Mouse (Mus musculus): Measurements from ENCODE around the gene Igsf9b. TPM values are rescaled to one million over a fixed set of nuclear protein-coding genes. Genes with fewer than 3 reads are reported as not detected.
A peak's percentile ranks its signal among the peaks of the same experiment; 100 is the strongest.

Gene Igsf9b
- not detected in 2 replicates for total RNA-seq (2014; fragmentation: Nextera tagmentation)
- total RNA-seq (2017), result not detected in 2 replicates

DNA sequence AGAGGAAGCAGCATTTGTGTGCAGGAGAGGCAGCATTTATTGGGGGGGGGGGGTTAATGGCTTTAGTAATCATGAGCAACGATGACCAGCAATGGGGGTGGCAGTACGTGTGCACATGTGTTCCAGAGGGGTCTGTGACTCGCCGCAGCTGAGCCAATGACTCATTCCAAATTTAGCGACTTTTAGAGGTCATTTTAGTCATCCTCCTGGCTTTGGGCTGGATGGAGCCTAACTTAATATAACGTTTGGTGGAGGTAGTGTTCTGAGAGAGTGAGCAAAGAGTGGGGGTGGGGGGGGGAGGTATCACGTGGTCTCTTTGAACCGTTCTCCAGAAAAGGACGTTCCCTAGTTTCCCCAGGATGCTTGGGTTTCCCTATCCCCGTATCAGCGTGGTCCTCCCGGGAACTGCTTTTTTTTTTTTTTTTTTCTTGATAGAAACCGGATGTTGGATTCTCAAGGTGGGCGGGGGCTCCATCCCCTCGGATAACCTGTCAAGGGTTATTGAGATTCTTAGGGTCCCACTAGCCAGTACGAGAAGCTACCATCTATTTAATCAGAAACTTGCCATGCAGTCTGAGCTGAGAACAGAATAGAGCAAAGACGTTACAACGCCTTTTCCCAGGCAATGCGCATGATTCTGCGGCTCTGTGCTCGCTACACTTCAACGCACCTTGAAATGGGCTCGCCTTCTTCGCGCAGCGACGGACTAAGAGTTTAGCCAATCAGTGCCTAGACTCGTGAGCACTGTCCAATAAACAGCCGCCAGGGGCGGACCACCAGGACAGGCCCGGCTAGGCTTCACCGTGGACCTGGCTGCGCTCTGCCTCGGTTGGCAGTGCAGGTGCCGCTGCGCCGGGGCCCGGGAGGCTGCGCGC is at the start of gene Igsf9b:
Igsf9b (plus strand) TSS at position 794 of the 875 bp plus-strand sequence.
- ATAC-seq (replicated peaks; ENCODE audit: low FRiP score, low TSS enrichment, poor library complexity, severe bottlenecking), result peak; percentile 92

DNA sequence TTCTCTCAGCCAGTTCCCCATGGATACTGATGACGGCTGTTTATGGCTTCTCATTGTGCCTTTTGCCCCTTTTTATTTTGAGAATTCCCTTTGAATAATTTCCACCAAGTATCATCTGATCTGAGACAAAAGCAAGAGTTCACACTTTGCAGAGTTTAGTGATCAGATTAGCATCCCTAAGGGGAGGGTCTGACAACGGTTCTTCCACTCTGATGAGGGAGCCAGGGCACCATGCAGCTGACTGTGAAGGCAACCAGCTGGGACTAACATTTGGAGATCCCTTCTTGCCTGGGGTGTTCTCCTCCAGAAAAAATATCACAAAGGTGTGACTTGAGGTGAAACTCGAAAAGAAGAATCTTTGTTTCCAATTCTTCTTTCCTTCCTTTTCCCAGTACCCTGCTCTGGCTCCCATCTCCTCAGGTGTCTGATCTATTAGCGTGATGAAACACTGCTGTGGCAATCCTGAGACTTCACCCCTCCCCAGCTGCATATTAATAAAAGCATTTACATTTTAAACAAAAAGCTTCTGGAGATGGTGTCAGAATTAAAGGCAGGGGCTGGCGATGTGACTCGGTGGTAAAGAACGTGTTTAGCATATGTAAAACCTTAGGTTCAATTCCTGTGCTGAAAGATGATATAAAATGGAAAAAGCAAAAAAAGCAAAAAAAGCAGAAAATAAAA is 46.8 kb upstream of the Igsf9b start:
- no peak for ATAC-seq (replicated peaks; ENCODE audit: low FRiP score, low TSS enrichment, poor library complexity, severe bottlenecking)

DNA sequence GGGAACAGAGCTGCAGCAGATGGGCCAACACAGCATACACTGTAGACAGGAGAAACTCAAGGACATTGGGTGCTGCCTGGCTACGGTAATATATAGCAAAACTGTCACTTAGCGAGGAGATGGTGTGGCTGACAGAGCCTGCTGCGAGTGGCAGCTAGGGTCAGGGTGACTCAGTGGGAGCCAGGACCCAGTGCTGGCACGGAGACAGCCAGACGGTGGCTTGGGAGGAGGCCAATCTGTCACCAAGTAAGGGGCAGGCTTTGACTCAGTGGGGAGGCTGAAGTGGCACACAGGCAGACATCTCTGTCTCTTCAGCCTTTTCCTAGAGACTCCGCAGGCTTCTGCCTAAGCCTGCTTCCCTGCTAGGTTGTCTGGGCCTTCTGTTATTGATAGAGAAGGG is 42.5 kb upstream of the Igsf9b start:
- ATAC-seq (replicated peaks; ENCODE audit: low FRiP score, low TSS enrichment, poor library complexity, severe bottlenecking), result no peak

DNA sequence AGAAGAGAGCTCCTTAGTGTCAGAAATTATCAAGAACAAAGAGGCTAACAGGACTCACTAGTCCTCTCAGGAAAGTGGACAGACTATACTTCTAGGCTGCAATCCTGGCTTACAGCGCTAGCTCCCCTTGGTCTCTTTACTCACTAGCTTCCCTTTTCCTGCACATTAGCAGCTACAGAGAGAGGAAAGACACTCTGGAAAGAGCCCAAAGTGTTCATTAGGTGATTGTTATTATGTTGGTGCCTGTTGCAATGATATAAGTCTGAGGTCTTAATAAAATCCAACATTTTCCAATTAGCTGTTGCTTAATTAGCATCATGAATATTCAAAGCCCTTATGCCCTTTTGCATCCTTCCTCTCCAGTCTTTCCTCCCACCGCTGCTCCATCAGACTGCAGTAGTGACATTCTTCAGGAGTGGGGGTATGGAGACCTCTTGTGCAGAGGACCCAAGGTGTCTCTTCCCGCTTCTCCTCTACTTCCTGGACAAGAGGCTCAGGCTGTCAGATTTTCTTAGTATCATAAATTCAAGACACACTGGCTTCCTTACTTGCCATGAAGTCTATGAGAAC is 38.5 kb upstream of the Igsf9b start:
- ATAC-seq (replicated peaks; ENCODE audit: low FRiP score, low TSS enrichment, poor library complexity, severe bottlenecking), result no peak

DNA sequence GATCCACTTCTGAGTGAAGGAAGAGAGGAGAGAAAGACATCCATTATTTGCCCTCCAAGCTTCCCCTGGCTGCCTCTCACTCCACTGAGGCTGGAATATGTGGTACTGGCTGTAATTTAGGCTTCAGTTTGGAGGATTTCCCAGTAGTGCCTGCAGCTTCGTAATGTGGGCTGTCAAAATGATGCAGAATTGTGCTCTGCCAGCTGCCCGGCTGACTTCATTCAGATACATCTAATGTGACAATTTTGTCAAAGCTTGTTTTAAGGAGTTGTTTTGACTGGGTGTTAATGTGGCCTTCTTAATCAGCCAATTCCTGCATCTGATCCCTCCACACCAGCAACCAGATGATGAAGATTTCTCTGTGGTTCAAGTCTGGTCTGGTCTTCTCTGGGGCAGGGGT is 37.1 kb upstream of the Igsf9b start:
- no peak for ATAC-seq (replicated peaks; ENCODE audit: low FRiP score, low TSS enrichment, poor library complexity, severe bottlenecking)

DNA sequence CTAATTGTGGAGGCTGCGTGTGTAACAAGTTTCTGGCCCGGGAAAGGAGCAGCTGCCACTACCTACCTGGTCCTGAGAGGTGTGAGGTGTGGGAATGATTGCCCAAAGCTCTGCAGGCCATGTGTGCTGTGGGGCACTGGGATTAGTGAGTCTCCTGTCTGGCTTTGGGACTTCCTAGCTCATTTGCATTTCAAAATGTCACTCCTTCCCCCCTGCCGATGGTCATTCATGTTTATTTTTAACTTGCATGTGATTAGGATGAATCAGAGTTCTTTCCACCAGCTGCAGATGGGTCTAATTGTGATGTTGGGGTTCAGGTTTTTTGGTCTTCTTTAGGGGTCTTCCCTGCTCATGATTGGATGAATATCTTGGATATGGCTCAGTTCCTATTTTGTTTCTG is 34.0 kb upstream of the Igsf9b start:
- ATAC-seq (replicated peaks; ENCODE audit: low FRiP score, low TSS enrichment, poor library complexity, severe bottlenecking), result no peak

DNA sequence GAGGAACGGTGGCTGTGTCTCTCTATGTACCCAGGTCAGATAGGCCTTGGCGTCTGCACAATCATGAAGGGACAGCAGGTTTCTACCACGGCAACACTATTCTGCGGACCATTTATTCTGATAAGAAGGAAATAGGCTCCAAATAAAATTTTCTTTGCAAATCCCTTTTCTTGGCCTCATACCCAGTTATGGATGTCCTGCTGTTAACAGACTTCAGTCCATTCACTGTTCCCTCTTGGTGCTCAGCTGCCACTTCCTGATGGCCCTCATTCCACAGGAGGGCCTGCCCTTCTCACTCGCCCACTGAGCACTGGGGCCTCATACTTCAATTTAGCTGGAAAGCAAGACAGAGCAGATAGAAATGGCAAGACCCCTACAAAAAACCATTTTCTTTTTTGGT is 31.1 kb upstream of the Igsf9b start:
- no peak for ATAC-seq (replicated peaks; ENCODE audit: low FRiP score, low TSS enrichment, poor library complexity, severe bottlenecking)

DNA sequence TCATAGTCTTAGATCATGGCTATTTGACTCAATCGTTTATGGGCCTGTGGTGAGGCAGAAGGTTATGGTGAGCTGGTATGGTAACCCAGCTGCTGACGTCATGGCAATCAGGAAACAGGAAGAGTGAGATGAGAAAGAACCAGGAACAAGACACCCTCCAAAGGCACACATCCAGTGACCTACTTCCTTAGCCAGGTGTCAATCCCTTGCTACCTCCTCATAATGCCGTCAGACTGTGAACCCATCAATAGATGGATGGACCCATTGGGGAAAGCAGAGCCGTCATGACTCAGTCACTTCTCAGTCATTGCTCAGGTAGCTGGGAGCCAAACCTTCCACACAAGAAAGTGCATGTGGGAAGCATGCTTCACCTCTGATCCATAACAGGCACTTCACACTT is 30.5 kb upstream of the Igsf9b start:
- ATAC-seq (replicated peaks; ENCODE audit: low FRiP score, low TSS enrichment, poor library complexity, severe bottlenecking), result no peak

DNA sequence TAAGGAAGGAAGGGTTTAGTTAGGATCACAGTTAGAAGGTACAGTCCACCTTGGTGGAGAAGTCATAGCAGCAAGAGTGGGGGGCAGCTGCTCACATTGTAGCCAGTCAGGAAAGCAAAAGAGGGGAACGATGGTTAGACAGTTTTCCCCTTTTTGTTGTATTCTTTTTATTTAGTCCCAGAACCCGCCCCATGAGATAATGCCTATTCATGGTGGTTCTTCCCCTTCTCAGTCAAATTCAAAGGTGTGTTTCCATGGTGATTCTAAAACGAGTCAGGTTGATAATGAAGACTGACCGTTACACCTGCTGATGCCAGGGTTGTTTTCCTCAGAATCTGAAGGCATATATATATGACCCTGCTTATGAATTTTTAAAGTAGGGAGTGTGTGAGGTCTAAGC is 29.7 kb upstream of the Igsf9b start:
- no peak for ATAC-seq (replicated peaks; ENCODE audit: low FRiP score, low TSS enrichment, poor library complexity, severe bottlenecking)

DNA sequence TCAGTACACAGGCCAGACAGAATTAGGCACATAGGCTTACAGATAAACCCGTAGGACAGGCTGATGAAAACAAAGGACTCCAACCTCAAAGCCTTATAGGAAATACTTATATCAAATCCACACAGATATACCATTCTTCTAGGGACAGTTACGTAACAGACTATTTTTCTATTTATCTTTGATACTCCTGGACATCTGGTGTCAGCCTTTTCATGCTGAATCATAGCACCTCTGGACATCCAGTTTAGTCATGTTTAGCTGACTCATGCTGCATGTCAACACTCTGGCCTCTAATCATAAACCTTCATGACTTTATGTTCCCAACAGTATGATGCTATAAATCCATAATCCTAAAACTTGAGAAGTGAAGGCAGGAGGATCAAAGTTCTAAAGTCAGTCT is 29.1 kb upstream of the Igsf9b start:
- no peak for ATAC-seq (replicated peaks; ENCODE audit: low FRiP score, low TSS enrichment, poor library complexity, severe bottlenecking)

DNA sequence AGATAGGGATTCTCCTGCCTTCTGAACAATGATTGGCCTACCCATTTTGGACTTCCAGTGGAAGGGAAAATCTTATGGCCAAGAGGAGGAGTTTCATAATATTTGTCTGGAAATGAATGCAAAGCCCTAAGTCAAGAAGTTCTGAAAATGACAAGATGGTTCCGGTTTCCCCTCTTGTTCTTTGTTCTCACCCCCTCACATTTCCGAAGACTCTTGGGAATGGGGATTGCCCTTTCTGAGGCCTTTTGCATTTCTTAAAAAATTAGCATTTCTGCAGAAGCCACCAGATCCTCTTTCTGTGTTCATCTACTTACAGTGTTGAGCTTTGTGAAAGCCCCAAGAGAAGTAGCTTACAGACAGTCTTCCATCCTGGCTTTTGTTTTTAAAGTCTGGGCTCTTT is 27.1 kb upstream of the Igsf9b start:
- ATAC-seq (replicated peaks; ENCODE audit: low FRiP score, low TSS enrichment, poor library complexity, severe bottlenecking), result no peak

DNA sequence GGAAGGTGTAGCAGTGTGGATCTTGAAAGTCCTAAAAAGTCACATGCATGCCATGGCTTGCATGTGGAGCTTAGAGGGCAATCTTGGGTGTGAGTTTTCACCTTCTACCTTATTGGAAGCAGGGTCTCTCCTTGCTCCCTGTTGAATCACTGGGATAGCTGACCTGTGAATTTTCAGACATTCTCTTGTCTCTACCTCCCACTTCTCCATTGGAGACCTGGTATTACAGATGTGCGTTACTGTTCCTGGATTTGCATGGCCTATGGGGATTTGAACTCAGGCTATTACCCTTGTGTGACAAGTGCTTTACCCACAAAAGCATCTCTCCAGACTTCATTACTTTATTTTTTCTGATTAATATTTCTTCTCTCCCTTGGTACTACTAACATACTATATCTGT is 26.1 kb upstream of the Igsf9b start:
- ATAC-seq (replicated peaks; ENCODE audit: low FRiP score, low TSS enrichment, poor library complexity, severe bottlenecking), result no peak

DNA sequence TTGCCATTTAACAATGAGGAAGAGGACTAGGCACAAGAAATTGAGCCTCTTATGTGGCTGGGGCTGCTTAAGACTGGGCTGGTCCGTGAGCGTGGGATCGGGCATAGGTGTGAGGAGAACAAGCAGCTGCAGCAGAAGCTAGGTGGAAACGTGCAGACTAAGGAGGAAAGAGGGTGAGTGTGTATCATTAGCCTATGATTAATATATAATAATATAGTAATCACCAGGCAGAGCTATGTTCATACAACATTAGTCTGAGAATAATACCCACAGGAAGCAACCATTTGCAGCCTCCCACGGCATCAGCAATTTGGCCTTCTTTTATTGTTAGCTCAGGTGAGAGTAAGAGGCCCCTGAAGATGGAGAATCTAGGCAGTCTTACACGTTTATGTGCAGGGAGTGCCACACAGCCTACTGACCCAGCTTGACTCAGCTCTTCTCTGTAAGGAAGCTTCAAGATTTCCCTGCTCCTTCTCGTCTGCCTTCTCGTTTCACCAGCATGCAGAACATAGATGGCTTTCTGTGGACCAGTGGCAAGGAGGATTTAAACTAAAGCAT is 22.6 kb upstream of the Igsf9b start:
- no peak for ATAC-seq (replicated peaks; ENCODE audit: low FRiP score, low TSS enrichment, poor library complexity, severe bottlenecking)

DNA sequence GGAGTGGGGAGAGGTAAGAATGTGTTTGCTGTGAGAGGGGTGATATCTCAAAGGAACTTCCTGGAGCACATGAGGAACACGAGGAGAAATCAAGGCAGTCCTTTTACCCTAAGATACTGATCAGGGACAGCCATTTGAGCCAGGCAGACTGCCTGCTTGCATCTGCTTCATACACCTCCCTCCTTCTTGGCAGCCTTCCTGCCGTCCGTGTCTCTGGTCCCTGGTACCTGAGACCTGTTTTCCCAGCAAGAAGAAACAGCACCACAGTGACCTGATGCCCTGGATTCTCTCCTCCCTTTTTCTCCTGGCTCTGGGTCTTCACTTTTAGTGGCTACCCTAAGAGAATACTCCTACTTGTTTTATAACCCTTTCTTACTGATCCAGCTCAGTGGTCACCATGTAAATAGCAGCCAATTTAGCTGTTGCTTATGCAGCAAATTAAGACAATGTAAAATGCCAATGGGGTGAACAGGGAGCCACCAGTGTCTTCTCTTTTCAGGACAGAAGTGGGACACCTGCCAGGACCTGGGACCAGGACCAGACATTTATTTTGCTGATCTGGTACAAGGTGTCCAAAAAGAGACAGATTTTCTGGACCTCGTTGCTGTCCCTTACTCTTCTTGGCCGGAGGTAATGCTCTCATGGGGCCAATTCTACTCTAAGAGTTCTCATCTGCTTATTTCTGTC is 21.5 kb upstream of the Igsf9b start:
- ATAC-seq (replicated peaks; ENCODE audit: low FRiP score, low TSS enrichment, poor library complexity, severe bottlenecking), result no peak

DNA sequence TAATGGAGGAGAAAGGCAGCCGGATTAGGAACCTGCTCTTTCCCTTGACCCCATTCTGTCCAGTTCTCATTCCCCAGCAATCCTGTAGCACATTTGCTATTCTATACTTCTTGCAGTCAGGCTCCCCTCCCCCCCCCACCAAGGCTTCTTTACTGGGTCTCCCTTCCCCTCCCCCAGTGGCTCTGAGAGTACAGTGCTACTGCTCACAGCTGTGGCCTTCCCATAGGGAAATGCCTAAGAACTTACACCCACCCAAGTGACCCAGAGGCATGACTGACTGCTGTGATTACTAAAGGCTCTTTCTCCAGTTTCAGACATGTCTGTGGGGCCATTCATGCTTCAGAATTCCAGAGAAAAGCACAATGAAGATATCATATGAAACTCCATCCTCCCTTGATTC is 20.0 kb upstream of the Igsf9b start:
- ATAC-seq (replicated peaks; ENCODE audit: low FRiP score, low TSS enrichment, poor library complexity, severe bottlenecking), result no peak

DNA sequence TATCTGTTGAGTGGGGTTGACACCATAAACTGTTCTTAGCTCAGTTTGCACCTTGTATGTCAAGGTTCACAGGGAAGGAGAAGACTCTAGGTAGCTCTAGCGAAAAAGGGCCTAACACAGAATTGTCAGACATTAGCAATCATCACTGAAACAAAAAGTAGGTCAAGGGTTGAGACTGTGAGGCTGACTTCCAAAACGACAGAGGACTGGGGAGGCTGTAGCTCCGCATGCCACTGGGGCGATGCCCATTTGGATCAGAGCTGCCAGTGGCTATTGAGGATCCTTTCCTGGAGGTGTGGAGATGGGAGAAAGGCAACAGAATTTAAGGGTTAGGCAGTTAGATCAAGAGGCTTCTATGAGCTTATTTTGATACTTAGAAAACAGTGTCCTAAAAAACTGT is 18.0 kb upstream of the Igsf9b start:
- ATAC-seq (replicated peaks; ENCODE audit: low FRiP score, low TSS enrichment, poor library complexity, severe bottlenecking), result no peak

DNA sequence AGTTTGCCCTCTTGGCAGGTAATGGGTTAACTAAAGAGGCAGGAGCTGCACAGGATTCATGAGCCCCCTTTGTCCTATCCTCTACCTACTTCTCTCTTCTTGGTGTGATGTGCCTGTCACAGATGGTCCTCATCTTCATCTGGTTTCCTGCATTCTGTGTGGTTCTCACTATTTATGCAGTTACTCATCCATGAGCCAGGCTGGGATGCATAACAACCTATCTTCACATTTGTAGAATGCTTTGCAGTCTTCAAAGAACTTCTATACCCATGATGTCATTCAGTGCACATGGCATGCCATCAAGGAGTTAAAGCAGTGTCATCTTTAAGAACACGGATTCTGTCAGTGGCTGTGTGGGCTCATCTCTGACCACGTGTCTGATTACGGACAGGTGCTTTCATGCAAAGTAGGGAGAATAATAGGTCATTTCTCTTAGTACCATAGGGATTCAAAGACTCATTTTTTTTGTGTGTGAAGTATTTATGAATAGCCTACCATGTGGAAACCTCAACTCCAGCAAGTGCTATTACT is 13.2 kb upstream of the Igsf9b start:
- no peak for ATAC-seq (replicated peaks; ENCODE audit: low FRiP score, low TSS enrichment, poor library complexity, severe bottlenecking)

DNA sequence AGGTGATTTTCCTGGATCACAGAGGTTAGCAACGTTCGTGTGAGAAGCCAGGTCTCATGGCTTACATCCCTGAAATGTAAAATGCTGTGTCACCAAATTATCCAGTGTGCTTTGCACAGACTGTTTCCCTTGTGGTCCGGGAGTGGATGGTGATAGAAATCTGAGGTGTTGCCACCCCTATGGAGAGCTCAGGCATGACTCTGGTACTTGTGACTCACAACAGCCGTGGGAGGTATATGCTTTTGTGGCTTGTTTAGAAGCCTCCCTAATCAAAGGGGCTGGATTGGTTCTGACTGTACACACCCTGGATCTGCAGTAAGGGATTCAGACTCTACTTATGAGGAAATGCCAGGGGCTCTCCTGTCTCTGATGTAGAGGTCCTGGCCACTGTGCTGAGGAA is 12.7 kb upstream of the Igsf9b start:
- no peak for ATAC-seq (replicated peaks; ENCODE audit: low FRiP score, low TSS enrichment, poor library complexity, severe bottlenecking)

DNA sequence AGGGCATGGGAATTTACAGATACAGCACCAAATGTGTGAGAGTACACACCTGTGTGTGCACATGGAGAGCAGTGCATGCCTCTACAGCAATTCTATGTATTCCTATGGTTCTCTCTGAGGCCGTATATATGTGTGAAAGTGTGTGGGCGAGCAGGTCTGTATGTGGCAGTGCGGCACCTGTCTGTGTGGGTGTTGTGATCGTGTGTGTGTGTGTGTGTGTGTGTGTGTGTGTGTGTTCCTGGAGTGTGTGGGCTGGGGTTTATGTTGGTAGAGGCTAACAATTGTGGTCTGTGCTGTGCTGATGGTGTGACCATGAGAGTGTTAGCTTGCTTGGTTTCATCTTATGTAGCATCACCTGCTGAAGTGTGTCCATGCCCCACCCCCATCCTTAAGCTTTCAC is 12.1 kb upstream of the Igsf9b start:
- no peak for ATAC-seq (replicated peaks; ENCODE audit: low FRiP score, low TSS enrichment, poor library complexity, severe bottlenecking)

DNA sequence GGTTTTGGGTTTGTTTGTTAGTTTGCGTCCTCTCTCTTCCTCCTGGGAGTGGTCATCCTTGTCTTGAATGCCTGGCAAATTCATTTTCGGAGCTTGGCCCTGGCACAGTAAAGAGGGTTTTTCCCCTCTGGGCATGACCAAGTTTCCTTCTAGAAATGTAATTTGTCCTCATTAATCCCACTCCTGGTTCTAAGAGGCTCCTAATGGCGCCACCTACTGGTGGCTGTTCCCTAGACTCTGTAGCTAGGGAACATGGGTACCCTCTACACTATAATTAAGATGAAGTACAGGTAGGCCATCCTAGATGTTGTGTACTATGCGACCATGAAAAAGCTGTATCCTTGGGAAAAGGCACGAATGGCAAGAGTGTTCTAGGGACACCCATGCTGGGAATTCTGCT is 11.6 kb upstream of the Igsf9b start:
- ATAC-seq (replicated peaks; ENCODE audit: low FRiP score, low TSS enrichment, poor library complexity, severe bottlenecking), result no peak
